8 mouse cellular contexts compared by ENCODE assay signal in the genomic region with DNA sequence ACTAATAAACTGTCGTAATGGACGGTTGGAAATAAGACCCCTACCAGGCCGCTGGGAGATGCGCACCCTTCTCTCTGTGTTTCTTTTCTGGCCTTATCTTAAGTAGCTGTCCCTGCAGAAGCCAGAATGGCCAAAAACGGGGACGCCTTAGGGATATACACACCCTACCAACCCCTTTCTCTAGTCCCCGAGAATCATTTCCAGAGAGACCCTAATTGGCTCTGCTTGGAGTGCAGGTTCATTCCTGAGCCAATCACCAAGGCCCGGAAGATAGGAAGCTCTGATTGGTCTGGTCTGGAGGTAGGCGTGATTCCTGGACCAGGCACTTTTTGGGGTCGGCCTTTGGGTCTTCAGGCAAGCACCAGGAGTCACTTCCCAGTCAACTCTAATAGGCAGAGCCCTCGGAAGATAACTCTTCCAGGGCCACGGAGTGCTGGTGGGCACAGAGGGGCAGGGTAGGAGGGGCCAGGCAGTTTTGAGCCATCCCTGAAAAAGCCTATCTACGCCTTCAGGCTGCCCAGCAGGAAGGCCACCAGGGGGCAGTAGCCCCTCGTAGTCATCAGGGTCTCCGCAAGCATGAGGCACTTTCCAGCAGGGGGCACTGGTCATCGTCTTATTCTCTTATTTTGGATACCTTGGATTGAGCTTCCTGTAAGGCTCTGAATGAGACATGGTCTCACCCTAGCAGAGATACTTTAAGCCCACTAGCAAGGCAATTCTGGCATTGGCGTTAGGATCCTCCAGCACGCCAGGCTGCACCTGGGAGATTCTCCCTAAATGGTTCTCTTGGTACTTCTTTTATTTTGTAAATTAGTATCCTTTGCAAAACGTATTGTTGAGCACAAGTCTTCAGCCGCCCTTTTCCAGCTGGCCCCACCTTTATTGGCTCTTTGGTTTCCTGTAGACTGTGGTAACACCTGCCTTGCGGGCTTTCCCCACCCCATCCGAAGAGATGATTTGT. TPM values are rescaled to one million over a fixed set of nuclear protein-coding genes. Genes with fewer than 3 reads are reported as not detected.
DNase-seq lines count a peak whose midpoint lies in the region; ATAC-seq and TF ChIP-seq lines count a peak whose summit lies in the region.

No protein-coding gene starts in this region.

- ATAC-seq in hematopoietic stem cell, adult 5-6 weeks (replicated peaks in 1 of 2; ENCODE audit: insufficient read depth in 1 of 2, low FRiP score in 2 of 2, low TSS enrichment in 1 of 2, low read depth in 1 of 2, poor library complexity in 2 of 2, severe bottlenecking in 2 of 2): peak; percentile 87 to 92
- peak; percentile 96 for ATAC-seq in lung, embryonic 14.5 days (ENCODE audit: insufficient read depth)
- ATAC-seq in neutrophil, adult 5-6 weeks (ENCODE audit: extremely low read depth, insufficient number of reproducible peaks, low FRiP score, poor library complexity, severe bottlenecking): peak; percentile 86

- no peaks in the 10 kb centered on the region for H3K36me3 ChIP-seq in lung, embryonic 14.5 days (ENCODE audit: insufficient read depth)

- peak; percentile 97 for DNase-seq in MEL-GATA-1-ER (ENCODE audit: extremely low read depth, low read depth)
- DNase-seq in cerebellum, adult 8-10 months: peak; percentile 93
- DNase-seq in forelimb bud, embryonic 11.5 days (ENCODE audit: low read depth, low spot score): peak; percentile 97
- peak; percentile 92 to 98 for DNase-seq in layer of hippocampus, adult 8-10 months (ENCODE audit: low spot score in 2 of 2)
- DNase-seq in lung, embryonic 14.5 days: peak; percentile 99
- peak; percentile 88 for DNase-seq in testis, postnatal 14 days (ENCODE audit: low spot score)

- H3K4me3 ChIP-seq in lung, embryonic 14.5 days (ENCODE audit: low read depth, low read length): peak overlapping the region; percentile 38

- no peaks in the 10 kb centered on the region for H3K9me3 ChIP-seq in lung, embryonic 14.5 days (ENCODE audit: low read depth, low read length)

- H3K27ac ChIP-seq in lung, embryonic 14.5 days (ENCODE audit: low read depth): no peak overlapping the region

- H3K4me1 ChIP-seq in lung, embryonic 14.5 days (ENCODE audit: insufficient read depth): no peaks in the 10 kb centered on the region

- peak; percentile 100 for TF ChIP-seq CTCF in lung, embryonic 14.5 days (IDR thresholded peaks at IDR 0.05; ENCODE audit: low read depth)

- WGBS in lung, embryonic 14.5 days: 8% methylated on average over 22 of the region's 22 CpGs

- H3K4me2 ChIP-seq in lung, embryonic 14.5 days: peak overlapping the region; percentile 70

- H3K9ac ChIP-seq in lung, embryonic 14.5 days: peak overlapping the region; percentile 49

- H3K27me3 ChIP-seq in lung, embryonic 14.5 days (ENCODE audit: insufficient read depth, low read length): no peaks in the 10 kb centered on the region

RNA-seq across cellular contexts. Expression of gene Znfx1, which starts 9.1 kb away (rescaled TPM):
- 24.9 and 35.7 TPM in 2 replicates for total RNA-seq in hematopoietic stem cell, adult 5-6 weeks (2017)
- 10 to 100 TPM; 52.2 to 54.7 (median 52.5) TPM for total RNA-seq in layer of hippocampus, adult 8-10 months (2022)
- polyA plus RNA-seq in lung, embryonic 14.5 days (2014; fragmentation: Nextera tagmentation; extraction: Ambion mirVana): 7.0 and 8.9 TPM in 2 replicates
- 60.8 and 65.7 TPM in 2 replicates for total RNA-seq in neutrophil, adult 5-6 weeks (2017)

RNA-seq across cellular contexts. Expression of gene Ddx27, which starts 56.9 kb away (rescaled TPM):
- 89.6 and 120 TPM in 2 replicates for total RNA-seq in hematopoietic stem cell, adult 5-6 weeks (2017)
- total RNA-seq in layer of hippocampus, adult 8-10 months (2022): 10 to 100 TPM; 30.4 to 34.8 (median 33.5) TPM
- 46.3 and 52.6 TPM in 2 replicates for polyA plus RNA-seq in lung, embryonic 14.5 days (2014; fragmentation: Nextera tagmentation; extraction: Ambion mirVana)
- total RNA-seq in neutrophil, adult 5-6 weeks (2017): 49.1 and 51.3 TPM in 2 replicates
